Mouse (Mus musculus) adrenal gland, postnatal 4 days (tissue): ENCODE data around the gene Cpsf2. TPM values are rescaled to one million over a fixed set of nuclear protein-coding genes. Genes with fewer than 3 reads are reported as not detected.

Experiments used
- DNase-seq, 2 experiments: peaks; one replicate each; pipeline ENCODE4 v3.0.0; 2021 to 2022; ENCODE audit warnings: low spot score in 2 of 2, mixed read lengths in 2 of 2
- total RNA-seq, 2 experiments: library from RNA; stranded (reverse); gene quantifications; 2 replicates each; pipeline ENCODE4 v1.2.3; 2021

Gene Cpsf2
- total RNA-seq, 2 experiments from 2014 or later: 35.1 to 35.7 TPM

GRCm38 (mm10) chr12:101979213-101979750 lies 3.5 kb downstream of the Cpsf2 start:
- no peak for DNase-seq

- DNase-seq: no peak
Measured at GRCm38 (mm10) chr12:101980266-101980665, 4.5 kb downstream of the Cpsf2 start.

GRCm38 (mm10) chr12:101981559-101981958 lies 5.8 kb downstream of the Cpsf2 start:
- no peak for DNase-seq

GRCm38 (mm10) chr12:101982977-101983376 lies 7.2 kb downstream of the Cpsf2 start:
- no peak for DNase-seq

GRCm38 (mm10) chr12:101985110-101985509 lies 9.3 kb downstream of the Cpsf2 start:
- DNase-seq: no peak

- no peak for DNase-seq
Measured at GRCm38 (mm10) chr12:101987659-101988058, 11.9 kb downstream of the Cpsf2 start.

GRCm38 (mm10) chr12:101994576-101995467 lies 19.0 kb downstream of the Cpsf2 start:
- DNase-seq: no peak

- DNase-seq: no peak
Measured at GRCm38 (mm10) chr12:101998929-101999328, 23.1 kb downstream of the Cpsf2 start.

- DNase-seq: no peak
Measured at GRCm38 (mm10) chr12:102000785-102001184, 25.0 kb downstream of the Cpsf2 start.

GRCm38 (mm10) chr12:102008111-102008977 lies 32.6 kb downstream of the Cpsf2 start:
- no peak for DNase-seq

GRCm38 (mm10) chr12:102009551-102009950 lies 33.8 kb downstream of the Cpsf2 start:
- no peak for DNase-seq

GRCm38 (mm10) chr12:102014411-102014810 lies 38.6 kb downstream of the Cpsf2 start:
- no peak for DNase-seq

- DNase-seq: no peak
Measured at GRCm38 (mm10) chr12:102015127-102015526, 39.3 kb downstream of the Cpsf2 start.

GRCm38 (mm10) chr12:102021923-102022322 lies 46.1 kb downstream of the Cpsf2 start:
- no peak for DNase-seq

- DNase-seq: no peak
Measured at GRCm38 (mm10) chr12:102029184-102029583, 53.4 kb downstream of the Cpsf2 start.

GRCm38 (mm10) chr12:102029892-102030446 lies 54.2 kb downstream of the Cpsf2 start:
- DNase-seq: no peak

GRCm38 (mm10) chr12:102034934-102035333 lies 59.1 kb downstream of the Cpsf2 start:
- DNase-seq: no peak

GRCm38 (mm10) chr12:102039861-102040260 lies 64.1 kb downstream of the Cpsf2 start:
- DNase-seq: no peak

- no peak for DNase-seq
Measured at GRCm38 (mm10) chr12:102041699-102042098, 65.9 kb downstream of the Cpsf2 start.

GRCm38 (mm10) chr12:102042247-102042646 lies 66.5 kb downstream of the Cpsf2 start:
- DNase-seq: no peak

- no peak for DNase-seq
Measured at GRCm38 (mm10) chr12:102043840-102044239, 68.1 kb downstream of the Cpsf2 start.
